Mouse (Mus musculus) retina, postnatal 7 days (tissue): ENCODE data around the gene Tlk2.
"Not testable (repeated sequence)": the region's sequence is repeated elsewhere in the genome, so short reads cannot be mapped to it uniquely, and the experiment has no call there.

Experiments
- DNase-seq: peaks from one replicate; pipeline ENCODE4 v3.0.0-alpha.2; 2012; ENCODE audit warnings: low read depth, low spot score

The Tlk2 gene

GRCm38 (mm10) chr11:105178516-105178915 lies at the start of gene Tlk2:
Tlk2 (plus strand) TSS chr11:105178807.
- no peak for DNase-seq

- no peak for DNase-seq
Observed at GRCm38 (mm10) chr11:105135692-105136091, 42.9 kb upstream of the Tlk2 start.

GRCm38 (mm10) chr11:105137255-105137654 lies 41.4 kb upstream of the Tlk2 start:
- not testable (repeated sequence) for DNase-seq

GRCm38 (mm10) chr11:105140512-105140911 lies 38.1 kb upstream of the Tlk2 start:
- DNase-seq, result not testable (repeated sequence)

GRCm38 (mm10) chr11:105141115-105141514 lies 37.5 kb upstream of the Tlk2 start:
- DNase-seq, result no peak

- no peak for DNase-seq
Observed at GRCm38 (mm10) chr11:105143564-105143963, 35.0 kb upstream of the Tlk2 start.

- DNase-seq, result no peak
Observed at GRCm38 (mm10) chr11:105144084-105144483, 34.5 kb upstream of the Tlk2 start.

- DNase-seq, result no peak
Observed at GRCm38 (mm10) chr11:105144508-105145210, 33.9 kb upstream of the Tlk2 start.

- DNase-seq, result no peak
Observed at GRCm38 (mm10) chr11:105145211-105145610, 33.4 kb upstream of the Tlk2 start.

GRCm38 (mm10) chr11:105146593-105146992 lies 32.0 kb upstream of the Tlk2 start, which contains the start of gene Gm10842:
Gm10842 (plus strand) TSS chr11:105146893.
- no peak for DNase-seq

- no peak for DNase-seq
Observed at GRCm38 (mm10) chr11:105149353-105149752, 29.3 kb upstream of the Tlk2 start.

- no peak for DNase-seq
Observed at GRCm38 (mm10) chr11:105149766-105150165, 28.8 kb upstream of the Tlk2 start.

- DNase-seq, result no peak
Observed at GRCm38 (mm10) chr11:105150691-105151090, 27.9 kb upstream of the Tlk2 start.

- no peak for DNase-seq
Observed at GRCm38 (mm10) chr11:105151226-105152016, 27.2 kb upstream of the Tlk2 start.

- DNase-seq, result no peak
Observed at GRCm38 (mm10) chr11:105152017-105152300, 26.6 kb upstream of the Tlk2 start.

GRCm38 (mm10) chr11:105152357-105152899 lies 26.2 kb upstream of the Tlk2 start:
- DNase-seq, result no peak

- peak; percentile 51 for DNase-seq
Observed at GRCm38 (mm10) chr11:105153068-105153833, 25.4 kb upstream of the Tlk2 start.

GRCm38 (mm10) chr11:105155915-105156314 lies 22.7 kb upstream of the Tlk2 start:
- DNase-seq, result no peak

- no peak for DNase-seq
Observed at GRCm38 (mm10) chr11:105156748-105157267, 21.8 kb upstream of the Tlk2 start.

GRCm38 (mm10) chr11:105158047-105158446 lies 20.6 kb upstream of the Tlk2 start:
- DNase-seq, result no peak

- DNase-seq, result no peak
Observed at GRCm38 (mm10) chr11:105159673-105160360, 18.8 kb upstream of the Tlk2 start.
